Mouse (Mus musculus): ENCODE measurements around the gene Inpp5k. TPM values are rescaled to one million over a fixed set of nuclear protein-coding genes. Genes with fewer than 3 reads are reported as not detected.
"Not testable (repeated sequence)": the region's sequence is repeated elsewhere in the genome, so short reads cannot be mapped to it uniquely, and the experiment has no call there.

Gene Inpp5k
- polyA plus RNA-seq, 1 experiment from 2014 or later = 25.4 TPM

- no peak overlapping the region for H3K4me3 ChIP-seq (replicated peaks)
- H3K27me3 ChIP-seq = no peaks in the 10 kb centered on the region
- WGBS = 90% methylated on average over 5 of the region's 5 CpGs
- ATAC-seq (ENCODE audit: low FRiP score) = no peak
- H3K9ac ChIP-seq = no peak overlapping the region
- peaks cover 58% of the 10 kb centered on the region for H3K36me3 ChIP-seq (replicated peaks)
- no peaks in the 10 kb centered on the region for H3K4me1 ChIP-seq
- no peaks in the 10 kb centered on the region for H3K9me3 ChIP-seq
- H3K4me2 ChIP-seq = no peak overlapping the region
- no peak overlapping the region for H3K27ac ChIP-seq
Measured at GRCm38 (mm10) chr11:75693570-75693969, 62.8 kb downstream of the Inpp5k start.

DNA sequence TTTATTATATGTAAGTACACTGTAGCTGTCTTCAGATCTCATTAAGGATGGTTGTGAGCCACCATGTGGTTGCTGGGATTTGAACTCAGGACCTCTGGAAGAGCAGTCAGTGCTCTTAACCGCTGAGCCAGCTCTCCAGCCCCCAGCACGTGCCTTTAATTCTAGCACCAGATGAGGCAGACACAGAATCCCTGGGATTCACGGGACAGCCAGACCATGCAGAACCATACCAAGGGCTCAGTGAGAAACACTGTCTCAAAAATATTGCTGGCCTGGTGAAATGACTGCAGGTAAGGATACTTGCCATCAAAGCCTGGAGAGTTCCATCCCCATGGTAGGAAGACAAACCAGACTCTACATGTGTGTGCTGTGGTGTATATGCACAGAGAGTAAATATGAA lies 66.7 kb downstream of the Inpp5k start:
- not testable (repeated sequence) for ATAC-seq (ENCODE audit: low FRiP score); H3K9ac ChIP-seq; H3K27me3 ChIP-seq; H3K4me1 ChIP-seq; H3K4me3 ChIP-seq (replicated peaks); H3K27ac ChIP-seq; H3K4me2 ChIP-seq; H3K9me3 ChIP-seq
- 99% methylated on average over 3 of the region's 3 CpGs for WGBS
- H3K36me3 ChIP-seq (replicated peaks) = peaks cover 74% of the 10 kb centered on the region

Other genes starting within 250 kb of the Inpp5k start
- gene Serpinf1, start 208.3 kb upstream of the Inpp5k start, polyA plus RNA-seq (2016; fragmentation: Nextera tagmentation; extraction: Ambion mirVana) = 35.8 and 44.7 TPM in 2 replicates
- gene Serpinf2, start 191.4 kb upstream of the Inpp5k start, polyA plus RNA-seq (2016; fragmentation: Nextera tagmentation; extraction: Ambion mirVana) = not detected in 2 replicates
- 7.2 and 8.7 TPM in 2 replicates for gene Wdr81, start 176.3 kb upstream of the Inpp5k start, polyA plus RNA-seq (2016; fragmentation: Nextera tagmentation; extraction: Ambion mirVana)
- gene Tlcd2, start 169.3 kb upstream of the Inpp5k start, polyA plus RNA-seq (2016; fragmentation: Nextera tagmentation; extraction: Ambion mirVana) = 4.9 and 7.1 TPM in 2 replicates
- 87.9 and 92.6 TPM in 2 replicates for gene Prpf8, start 144.2 kb upstream of the Inpp5k start, polyA plus RNA-seq (2016; fragmentation: Nextera tagmentation; extraction: Ambion mirVana)
- 0.22 and 0.34 TPM in 2 replicates for gene Rilp, start 120.9 kb upstream of the Inpp5k start, polyA plus RNA-seq (2016; fragmentation: Nextera tagmentation; extraction: Ambion mirVana)
- gene Scarf1, start 117.4 kb upstream of the Inpp5k start, polyA plus RNA-seq (2016; fragmentation: Nextera tagmentation; extraction: Ambion mirVana) = 3.0 and 3.9 TPM in 2 replicates
- 11.4 TPM in 2 replicates for gene Slc43a2, start 99.3 kb upstream of the Inpp5k start, polyA plus RNA-seq (2016; fragmentation: Nextera tagmentation; extraction: Ambion mirVana)
- 95.5 and 96.1 TPM in 2 replicates for gene Pitpna, start 42.9 kb upstream of the Inpp5k start, polyA plus RNA-seq (2016; fragmentation: Nextera tagmentation; extraction: Ambion mirVana)
- 12.1 and 13.9 TPM in 2 replicates for gene Myo1c, start 19.5 kb downstream of the Inpp5k start, polyA plus RNA-seq (2016; fragmentation: Nextera tagmentation; extraction: Ambion mirVana)
- gene Crk, start 48.3 kb downstream of the Inpp5k start, polyA plus RNA-seq (2016; fragmentation: Nextera tagmentation; extraction: Ambion mirVana) = 139 and 146 TPM in 2 replicates
- gene Ywhae, start 101.9 kb downstream of the Inpp5k start, polyA plus RNA-seq (2016; fragmentation: Nextera tagmentation; extraction: Ambion mirVana) = 1,436 and 1,495 TPM in 2 replicates
- gene Doc2b, start 165.1 kb downstream of the Inpp5k start, polyA plus RNA-seq (2016; fragmentation: Nextera tagmentation; extraction: Ambion mirVana) = 0.26 and 0.46 TPM in 2 replicates